Mouse (Mus musculus) kidney, embryonic 14.5 days (tissue): ENCODE measurements at regions not wholly inside any gene's neighbourhood (a gene's known extent, or its start where the extent isn't known, plus 50 kb on each side); places are given as distances from the start of the nearest gene placed in this dataset.

ENCODE experiments used
- ATAC-seq: fragments of 200-750 bp; cut with Nextera tagmentation; 2 replicates; pipeline ENCODE4 v1.8.0; 2017; ENCODE audit warnings: moderate number of reproducible peaks, mild to moderate bottlenecking, moderate TSS enrichment, moderate library complexity; ENCODE audit not compliant: low FRiP score, low TSS enrichment
- H3K27ac ChIP-seq: fragments of 300-500 bp; sonication (generic); 2 replicates; pipeline ENCODE4 v1.5.1; 2014; ENCODE audit warnings: low read depth, mild to moderate bottlenecking, low read length, moderate library complexity, mixed read lengths
- H3K27me3 ChIP-seq: fragments of 300-500 bp; sonication (generic); 2 replicates; pipeline ENCODE4 v1.6.1; 2014; ENCODE audit warnings: mild to moderate bottlenecking, low read length; ENCODE audit not compliant: control insufficient read depth, insufficient read depth
- H3K36me3 ChIP-seq: fragments of 300-500 bp; sonication (generic); 2 replicates; pipeline ENCODE4 v1.6.1; 2014; ENCODE audit warnings: low read length, mixed read lengths; ENCODE audit not compliant: control insufficient read depth, insufficient read depth
- H3K4me1 ChIP-seq: fragments of 300-500 bp; sonication (generic); 2 replicates; pipeline ENCODE4 v1.6.1; 2014; ENCODE audit warnings: low read length, mixed read lengths; ENCODE audit not compliant: control insufficient read depth, insufficient read depth
- H3K4me2 ChIP-seq: fragments of 300-500 bp; sonication (generic); replicated peaks from 2 replicates; pipeline ENCODE4 v1.6.1; 2014; ENCODE audit warnings: low read depth, mild to moderate bottlenecking, low read length
- H3K4me3 ChIP-seq: fragments of 300-500 bp; sonication (generic); 2 replicates; pipeline ENCODE4 v1.5.1; 2014; ENCODE audit warnings: mild to moderate bottlenecking, low read length
- H3K9ac ChIP-seq: fragments of 300-500 bp; sonication (generic); 2 replicates; pipeline ENCODE4 v1.6.1; 2014; ENCODE audit warnings: low read depth, mild to moderate bottlenecking, low read length, moderate library complexity
- H3K9me3 ChIP-seq: fragments of 300-500 bp; sonication (generic); 2 replicates; pipeline ENCODE4 v1.6.1; 2016; ENCODE audit warnings: low read length; ENCODE audit not compliant: control insufficient read depth
- WGBS: fragments of 180-500 bp; shearing (Covaris S2); extraction: QIAGEN DNeasy Blood & Tissue Kit; methylation state at CpG from one replicate; pipeline ENCODE4 v1.1.7; 2014; 5-methylcytosine and 5-hydroxymethylcytosine counted together

DNA sequence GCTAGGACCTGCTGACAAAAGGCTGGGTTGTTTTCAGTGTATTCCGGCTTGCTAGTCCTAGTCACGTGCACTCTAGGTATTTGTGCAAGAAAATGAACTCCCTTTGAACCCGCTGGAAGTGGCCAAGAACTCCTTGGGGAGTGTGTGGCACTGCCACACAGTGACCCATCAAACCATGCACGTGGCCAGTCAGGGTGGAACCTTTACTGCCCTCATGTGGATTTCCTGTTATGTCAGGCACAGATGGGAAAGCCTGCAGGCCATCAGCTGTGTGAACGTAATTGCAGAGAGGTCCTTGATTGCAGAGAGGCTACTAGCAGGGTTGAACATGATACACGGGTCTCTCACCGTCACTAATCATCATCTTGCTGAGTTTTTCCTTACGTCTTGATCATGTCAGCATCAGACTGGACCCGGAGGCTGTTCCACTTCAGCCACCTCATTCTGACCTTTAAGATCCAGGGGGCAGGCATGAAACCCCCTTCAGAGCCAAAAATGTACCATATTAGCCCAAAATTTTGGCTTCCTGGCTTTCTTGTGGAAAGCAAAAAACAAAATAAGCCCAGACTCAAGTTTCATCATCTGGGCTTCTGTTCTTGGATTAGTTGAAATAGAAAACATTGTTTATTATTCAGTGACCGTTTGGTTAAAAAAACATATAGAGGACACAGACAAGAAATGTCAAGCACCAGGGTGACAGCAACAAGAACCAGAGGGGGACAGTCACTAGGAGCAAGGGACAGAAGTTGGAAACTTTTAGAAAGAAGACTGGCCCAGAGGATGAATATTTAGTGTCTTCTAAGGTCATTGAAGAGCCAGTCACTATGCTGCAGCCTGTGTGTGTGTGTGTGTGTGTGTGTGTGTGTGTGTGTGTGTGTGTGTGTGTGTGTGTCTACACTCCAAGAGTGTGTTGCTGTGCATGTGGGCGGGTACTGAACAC is 75.0 kb downstream of the Fam110c start:
- Histone ChIP-seq H3K4me3 (no peak overlapping the region), H3K4me2 (no peak overlapping the region), H3K9me3 (no peaks in the 10 kb centered on the region), H3K36me3 (no peaks in the 10 kb centered on the region), H3K27ac (peak overlapping the region; percentile 30; the same call in 1 of the 2 replicates), H3K9ac (no peak overlapping the region), H3K4me1 (0 out of 2 replicates have a peak, but pooled peaks cover 5% of the 10 kb centered on the region), H3K27me3 (no peaks in the 10 kb centered on the region)
- 32% methylated on average over 11 of the region's 11 CpGs for WGBS
- ATAC-seq = no peak; the same call in 1 of the 2 replicates

DNA sequence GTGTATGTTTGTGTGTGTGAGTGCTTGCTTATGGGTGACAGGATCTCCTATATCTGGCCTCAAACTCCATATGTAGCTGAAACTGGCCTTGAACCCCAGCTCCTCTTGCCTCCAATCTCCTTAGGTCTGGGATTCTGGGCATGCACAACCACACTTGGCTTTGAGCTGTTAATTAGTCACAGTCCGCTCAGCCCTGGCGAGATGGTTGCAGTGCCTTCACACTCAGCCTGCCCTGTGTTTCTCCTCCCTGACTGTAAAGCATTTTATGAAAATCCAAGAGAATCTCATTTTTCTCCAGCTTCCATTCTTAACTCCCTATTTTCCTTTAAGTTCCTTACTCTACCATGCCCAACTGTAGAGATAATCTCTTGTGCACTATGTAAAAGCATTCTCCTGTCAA is 80.1 kb downstream of the Fam110c start:
- no peak overlapping the region for H3K4me2 ChIP-seq
- WGBS = 77% methylated on average over 2 of the region's 2 CpGs
- no peak overlapping the region for H3K27ac ChIP-seq
- H3K9me3 ChIP-seq = no peaks in the 10 kb centered on the region
- no peak overlapping the region for H3K9ac ChIP-seq
- H3K4me3 ChIP-seq = no peak overlapping the region
- no peak for ATAC-seq
- 0 out of 2 replicates have a peak, but pooled peaks cover 10% of the 10 kb centered on the region for H3K4me1 ChIP-seq
- no peaks in the 10 kb centered on the region for H3K27me3 ChIP-seq
- no peaks in the 10 kb centered on the region for H3K36me3 ChIP-seq

DNA sequence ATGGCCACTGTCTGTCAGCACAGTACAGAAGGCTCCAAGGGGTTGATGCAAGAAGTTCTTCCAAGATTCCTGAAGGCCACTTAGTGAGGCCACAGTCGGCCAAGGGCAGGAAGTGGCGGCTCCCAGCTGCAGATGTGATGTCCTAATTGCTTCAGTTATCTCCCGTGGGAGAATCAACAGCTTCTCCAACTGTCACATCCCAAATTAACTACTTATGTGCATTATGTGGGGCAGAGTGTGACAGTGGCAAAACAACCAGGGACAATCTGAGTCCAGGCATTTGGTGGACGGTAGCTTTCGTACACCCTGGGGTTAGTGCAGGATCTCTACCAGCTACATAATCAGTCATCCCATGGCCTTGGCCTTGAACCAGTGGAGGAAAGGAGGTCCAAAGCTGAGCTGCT is 80.9 kb downstream of the Fam110c start:
- Histone ChIP-seq H3K9me3 (no peaks in the 10 kb centered on the region), H3K9ac (no peak overlapping the region), H3K27me3 (no peaks in the 10 kb centered on the region), H3K4me2 (no peak overlapping the region), H3K4me1 (0 out of 2 replicates have a peak, but pooled peaks cover 6% of the 10 kb centered on the region), H3K4me3 (no peak overlapping the region), H3K27ac (no peak overlapping the region), H3K36me3 (no peaks in the 10 kb centered on the region)
- ATAC-seq = no peak
- 47% methylated on average over 5 of the region's 5 CpGs for WGBS

DNA sequence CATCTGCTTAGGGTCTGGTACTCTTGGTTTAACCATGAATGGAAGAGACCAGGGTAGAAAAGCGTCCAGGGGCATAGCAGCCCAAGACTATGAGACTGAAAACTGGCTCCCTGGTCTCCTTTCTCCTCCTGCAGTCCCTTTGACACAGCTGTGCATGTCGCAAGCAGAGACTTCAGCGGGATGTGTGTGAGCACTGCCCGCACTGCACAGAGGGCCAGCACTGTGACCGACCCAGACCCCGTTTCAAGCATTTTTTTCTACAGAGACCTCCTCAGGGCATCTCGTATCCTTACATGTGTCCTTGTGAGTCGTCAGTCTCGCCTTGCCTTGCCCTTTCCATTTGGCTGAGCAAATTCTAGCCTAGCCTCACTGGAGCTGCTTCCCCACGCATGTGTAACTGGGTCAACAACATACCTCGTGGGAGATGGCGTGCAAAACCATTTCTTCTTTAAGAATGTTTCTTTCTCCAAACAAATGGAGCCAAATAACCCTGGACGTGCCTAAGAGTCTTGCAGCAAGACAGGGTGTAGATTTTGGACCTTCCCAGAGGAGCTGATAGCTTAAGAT is 82.6 kb downstream of the Fam110c start:
- Histone ChIP-seq H3K4me2 (no peak overlapping the region), H3K4me1 (0 out of 2 replicates have a peak, but pooled peaks cover 5% of the 10 kb centered on the region), H3K36me3 (no peaks in the 10 kb centered on the region), H3K9me3 (no peaks in the 10 kb centered on the region), H3K27ac (0 out of 2 replicates have a peak overlapping the region, but pooled peaks have one; percentile 10), H3K9ac (no peak overlapping the region), H3K27me3 (no peaks in the 10 kb centered on the region), H3K4me3 (no peak overlapping the region)
- WGBS = 69% methylated on average over 13 of the region's 13 CpGs
- no peak for ATAC-seq

DNA sequence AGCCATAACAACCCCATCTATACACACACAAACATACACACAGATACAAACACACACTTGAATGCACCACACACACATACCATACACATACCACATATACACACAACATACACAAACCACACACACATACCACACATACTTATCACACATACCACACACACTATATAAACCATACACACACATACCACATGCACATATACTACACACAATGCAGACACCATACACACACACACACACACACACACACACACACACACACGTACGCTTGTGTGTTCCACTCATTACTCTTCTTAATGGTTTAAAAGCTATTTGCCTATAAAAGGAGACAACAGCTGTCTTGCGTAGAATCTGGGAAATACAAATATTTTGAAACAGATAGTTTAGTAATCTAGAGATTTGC is 83.1 kb upstream of the Gm6993 start:
- Histone ChIP-seq H3K27ac (no peak overlapping the region), H3K36me3 (no peaks in the 10 kb centered on the region), H3K27me3 (no peaks in the 10 kb centered on the region), H3K9ac (no peak overlapping the region), H3K4me3 (no peak overlapping the region), H3K4me2 (no peak overlapping the region), H3K9me3 (no peaks in the 10 kb centered on the region), H3K4me1 (0 out of 2 replicates have a peak, but pooled peaks cover 5% of the 10 kb centered on the region)
- WGBS = 86% methylated on average over 3 of the region's 3 CpGs
- no peak for ATAC-seq

DNA sequence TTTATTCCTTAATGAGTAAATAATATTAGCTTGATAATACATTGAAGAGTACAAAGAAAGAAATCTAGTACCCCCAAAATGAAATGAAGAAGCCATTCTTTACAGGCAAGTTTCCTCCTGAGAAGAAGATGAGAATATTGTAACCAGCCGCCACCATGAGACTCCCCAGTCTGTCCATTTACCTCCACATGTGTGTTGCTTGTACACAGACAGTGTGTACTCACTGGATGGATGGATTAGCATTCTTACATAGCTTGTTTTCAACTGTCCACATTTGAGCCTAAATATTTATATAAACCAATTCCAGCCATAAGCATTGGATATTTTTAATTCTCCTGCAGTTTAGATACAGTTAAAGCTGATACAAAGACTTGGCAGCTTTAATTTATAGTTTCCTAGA is 82.7 kb upstream of the Gm6993 start:
- ATAC-seq = no peak
- no peaks in the 10 kb centered on the region for H3K9me3 ChIP-seq
- H3K4me3 ChIP-seq = no peak overlapping the region
- H3K27ac ChIP-seq = no peak overlapping the region
- H3K36me3 ChIP-seq = no peaks in the 10 kb centered on the region
- H3K27me3 ChIP-seq = no peaks in the 10 kb centered on the region
- no peak overlapping the region for H3K4me2 ChIP-seq
- 97% methylated on average over 1 of the region's 1 CpGs for WGBS
- H3K4me1 ChIP-seq = 0 out of 2 replicates have a peak, but pooled peaks cover 5% of the 10 kb centered on the region
- no peak overlapping the region for H3K9ac ChIP-seq

GRCm38 (mm10) chr12:31158885-31159284 is 81.7 kb upstream of the Gm6993 start:
- Histone ChIP-seq H3K27ac (no peak overlapping the region), H3K27me3 (no peaks in the 10 kb centered on the region), H3K4me2 (no peak overlapping the region), H3K4me3 (no peak overlapping the region), H3K9me3 (no peaks in the 10 kb centered on the region), H3K9ac (no peak overlapping the region), H3K36me3 (no peaks in the 10 kb centered on the region), H3K4me1 (0 out of 2 replicates have a peak, but pooled peaks cover 5% of the 10 kb centered on the region)
- no peak for ATAC-seq
- WGBS = 78% methylated on average over 4 of the region's 4 CpGs

DNA sequence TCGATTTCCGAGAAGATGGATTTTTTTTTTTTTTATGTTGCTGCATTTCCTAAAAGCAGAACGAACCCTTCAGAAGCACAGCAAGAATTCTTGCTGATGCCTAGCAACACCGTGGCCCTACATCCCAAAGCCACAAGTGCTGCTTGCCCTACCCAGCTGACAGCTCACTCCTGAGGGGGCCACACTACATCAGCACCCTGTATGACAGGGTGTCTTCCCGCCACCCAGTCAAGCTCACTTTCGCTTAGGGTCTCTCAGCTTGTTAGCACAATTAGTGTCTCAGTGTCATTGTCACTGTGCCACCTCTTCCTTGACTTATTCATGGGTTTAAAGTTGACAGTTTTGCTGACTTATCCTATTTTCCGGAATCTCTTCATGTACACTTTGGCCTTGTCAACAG is 81.2 kb upstream of the Gm6993 start:
- no peak for ATAC-seq
- Histone ChIP-seq H3K4me2 (no peak overlapping the region), H3K27me3 (no peaks in the 10 kb centered on the region), H3K9me3 (no peaks in the 10 kb centered on the region), H3K4me3 (no peak overlapping the region), H3K9ac (no peak overlapping the region), H3K4me1 (0 out of 2 replicates have a peak, but pooled peaks cover 5% of the 10 kb centered on the region), H3K36me3 (no peaks in the 10 kb centered on the region), H3K27ac (no peak overlapping the region)
- WGBS = 77% methylated on average over 7 of the region's 7 CpGs
